Mouse (Mus musculus): Measurements from ENCODE around the gene Ubap2. TPM values are rescaled to one million over a fixed set of nuclear protein-coding genes. Genes with fewer than 3 reads are reported as not detected.

The Ubap2 gene
- total RNA-seq (2021): 10 to 100 TPM; 44.2 to 54.9 TPM
- long read RNA-seq, experiment 1, full-length matches to known transcripts: 15 of 32 reads
- long read RNA-seq, experiment 1, partial matches to known transcripts: 9 of 32 reads
- long read RNA-seq, experiment 1, other reads (novel, unspliced or antisense): 8 of 32 reads
- long read RNA-seq, experiment 2, full-length matches to known transcripts: 3 of 13 reads
- long read RNA-seq, experiment 2, partial matches to known transcripts: 6 of 13 reads
- long read RNA-seq, experiment 2, other reads (novel, unspliced or antisense): 4 of 13 reads

DNA sequence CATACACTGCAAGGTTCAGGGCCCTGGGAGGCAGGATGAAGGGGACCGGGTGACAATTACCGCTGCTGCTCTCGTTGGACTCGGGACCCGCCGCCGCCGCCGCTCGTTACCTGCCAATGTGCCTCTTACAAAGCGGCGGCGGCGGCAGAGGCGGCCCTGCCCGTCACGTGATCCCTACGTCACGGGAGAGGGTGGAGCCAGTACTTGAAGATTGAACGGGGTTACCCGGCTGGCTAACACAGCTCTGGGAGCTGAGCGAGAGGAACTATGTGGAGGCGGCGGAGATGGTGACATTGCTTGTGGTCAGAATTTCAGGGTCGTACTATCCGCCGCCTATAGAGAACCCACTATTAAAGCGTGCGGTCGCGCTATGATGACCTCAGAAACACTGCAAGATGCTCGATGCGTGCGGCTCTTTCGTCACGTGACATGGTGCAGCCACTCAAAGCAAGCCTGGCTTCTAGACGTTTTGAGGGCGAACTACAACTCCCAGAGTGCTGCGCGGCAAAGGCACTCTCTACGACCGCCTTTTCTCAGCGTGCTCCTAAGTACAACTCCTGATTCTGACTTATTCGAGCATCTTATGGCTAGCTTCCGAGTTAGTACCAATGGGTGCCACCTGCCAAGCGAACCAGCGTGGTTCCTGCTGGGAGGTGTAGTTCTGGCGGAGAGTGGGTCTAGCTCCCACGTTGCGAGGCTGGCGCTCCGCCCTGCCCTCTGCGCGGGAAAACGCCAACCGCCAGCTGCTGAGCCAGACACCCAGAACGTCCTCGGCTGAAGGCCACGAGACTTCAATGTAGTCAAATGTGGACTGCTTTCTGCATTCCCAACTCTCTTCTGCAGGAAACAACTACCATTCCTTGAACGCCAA lies at the start of gene Ubap2:
Gene Ubap2, minus strand, starts transcription at position 165 of the 871 bp plus-strand sequence.
- peak; percentile 98 to 99 for DNase-seq

DNA sequence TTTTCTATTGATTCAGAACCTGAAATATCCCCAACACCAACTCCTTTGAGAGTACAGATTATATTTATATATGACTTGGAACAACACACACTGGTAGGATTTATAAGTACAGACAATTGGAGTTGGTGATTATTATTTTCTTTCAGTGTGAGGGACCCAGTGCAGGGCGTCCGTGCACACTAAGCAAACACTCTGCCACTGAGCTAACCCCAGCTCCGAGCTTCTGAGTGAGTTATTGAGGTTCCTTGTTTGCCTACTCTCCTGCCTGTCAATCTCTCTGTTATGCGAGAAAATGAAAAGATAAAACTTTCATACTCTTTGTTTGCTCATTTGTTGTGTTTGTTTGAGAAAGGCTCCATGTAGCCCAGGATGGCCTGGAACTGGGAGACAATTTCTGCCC lies 46.0 kb upstream of the Ubap2 start:
- DNase-seq: no peak

DNA sequence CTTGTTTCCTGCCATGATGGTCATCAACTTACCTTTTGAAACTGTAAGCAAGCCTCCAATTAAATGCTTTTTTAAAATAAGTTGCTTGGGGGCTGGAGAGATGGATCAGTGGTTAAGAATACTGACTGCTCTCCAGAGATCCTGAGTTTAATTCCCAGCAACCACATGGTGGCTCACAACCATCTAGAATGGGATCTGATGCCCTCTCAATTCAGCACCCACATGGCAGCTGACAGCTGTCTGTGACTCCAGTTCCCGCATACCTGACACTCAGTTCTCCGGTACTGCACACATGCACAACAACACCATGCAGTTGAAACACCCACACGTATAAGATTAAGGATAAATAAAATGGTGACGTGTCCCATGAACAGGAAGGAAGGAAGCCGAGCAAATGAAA lies 43.3 kb upstream of the Ubap2 start:
- DNase-seq: no peak

DNA sequence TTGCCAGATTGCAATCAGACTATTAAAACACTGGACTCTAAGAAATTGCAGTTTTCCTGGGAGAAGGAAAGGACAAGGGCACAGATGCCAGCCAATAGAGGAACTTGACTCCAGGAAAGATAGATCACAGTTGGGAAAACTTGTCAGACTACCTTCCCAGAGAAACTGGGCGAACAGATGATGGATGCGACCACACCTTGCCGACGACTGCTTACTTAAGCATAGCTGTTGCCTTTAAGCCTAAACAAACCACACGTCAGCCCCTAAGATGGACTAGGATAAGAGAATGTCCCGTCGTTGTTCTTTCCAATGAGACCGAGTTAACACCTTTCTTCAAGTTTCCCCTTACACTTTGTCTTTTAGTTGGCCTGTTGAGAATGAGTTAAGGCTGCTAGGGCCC lies 40.2 kb upstream of the Ubap2 start:
- no peak for DNase-seq

DNA sequence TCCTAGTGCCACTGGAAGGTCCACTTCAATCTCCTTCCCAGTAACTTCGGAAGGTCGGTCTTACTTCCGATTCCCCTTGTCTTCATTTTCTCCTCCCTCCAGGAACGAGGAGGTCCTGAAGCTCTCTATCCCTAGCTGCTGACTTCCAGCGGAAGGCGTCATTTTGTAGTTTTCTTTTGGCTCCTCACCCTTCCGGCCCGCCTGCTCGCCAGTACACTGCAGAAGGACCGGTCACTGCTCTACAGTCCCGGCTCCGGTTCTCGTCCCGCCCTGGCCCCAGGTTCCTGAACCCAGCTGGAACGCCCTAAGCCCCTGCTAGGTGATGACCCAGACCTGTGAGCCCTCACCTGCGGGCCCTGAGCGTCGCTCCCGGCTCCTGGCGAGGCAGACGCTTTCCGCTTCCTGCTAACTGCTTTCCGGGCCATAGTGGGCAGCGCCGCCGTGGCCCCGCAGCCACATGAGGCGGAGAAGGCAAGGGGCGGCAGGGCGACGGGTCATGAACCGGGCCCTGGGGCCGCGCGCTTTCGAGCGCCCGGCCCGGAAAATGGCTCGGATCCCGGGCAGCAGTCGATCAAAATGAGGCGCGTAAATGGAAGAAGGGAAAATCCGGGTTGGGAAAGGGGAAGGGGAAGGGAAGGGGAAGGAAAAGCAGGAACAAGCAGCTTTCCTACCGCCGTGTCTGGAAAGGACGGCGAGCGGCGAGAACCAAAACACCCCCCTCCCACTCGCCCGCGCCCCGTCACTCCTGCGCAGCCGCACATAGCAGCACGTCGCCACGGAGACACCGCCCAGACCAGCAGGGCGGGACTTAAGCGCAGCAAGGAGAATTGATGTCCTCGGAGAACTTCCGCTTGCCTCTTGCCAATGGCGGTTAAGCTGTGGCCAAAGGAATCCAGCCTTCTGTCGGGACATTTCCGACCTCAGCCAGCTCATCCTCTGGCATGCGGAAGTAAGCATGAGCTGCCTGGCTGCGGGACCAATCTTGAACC lies 39.5 kb upstream of the Ubap2 start, which contains the start of gene Dcaf12:
Gene Dcaf12, minus strand, starts transcription at position 749 of the 989 bp plus-strand sequence.
- DNase-seq: peak; percentile 96 to 98

DNA sequence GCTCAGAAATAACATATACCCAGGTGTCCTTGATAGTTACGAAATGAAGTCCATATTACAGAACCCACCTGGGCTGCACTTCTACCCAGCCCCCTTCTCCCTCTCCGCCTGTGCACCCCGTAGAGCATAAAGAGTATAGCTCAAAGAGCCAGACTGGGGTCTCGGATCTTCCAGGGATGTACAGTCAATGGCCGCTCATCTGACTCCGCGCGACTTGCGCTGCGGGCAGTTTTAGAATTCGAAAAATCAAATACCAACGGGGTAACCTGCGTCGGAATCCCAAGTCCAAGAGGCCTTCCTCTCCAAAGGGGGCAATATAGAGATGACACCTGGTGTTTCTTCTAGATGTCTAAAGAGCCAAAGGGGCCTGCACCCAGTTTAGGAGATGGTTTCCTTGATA lies 38.8 kb upstream of the Ubap2 start:
- no peak for DNase-seq

DNA sequence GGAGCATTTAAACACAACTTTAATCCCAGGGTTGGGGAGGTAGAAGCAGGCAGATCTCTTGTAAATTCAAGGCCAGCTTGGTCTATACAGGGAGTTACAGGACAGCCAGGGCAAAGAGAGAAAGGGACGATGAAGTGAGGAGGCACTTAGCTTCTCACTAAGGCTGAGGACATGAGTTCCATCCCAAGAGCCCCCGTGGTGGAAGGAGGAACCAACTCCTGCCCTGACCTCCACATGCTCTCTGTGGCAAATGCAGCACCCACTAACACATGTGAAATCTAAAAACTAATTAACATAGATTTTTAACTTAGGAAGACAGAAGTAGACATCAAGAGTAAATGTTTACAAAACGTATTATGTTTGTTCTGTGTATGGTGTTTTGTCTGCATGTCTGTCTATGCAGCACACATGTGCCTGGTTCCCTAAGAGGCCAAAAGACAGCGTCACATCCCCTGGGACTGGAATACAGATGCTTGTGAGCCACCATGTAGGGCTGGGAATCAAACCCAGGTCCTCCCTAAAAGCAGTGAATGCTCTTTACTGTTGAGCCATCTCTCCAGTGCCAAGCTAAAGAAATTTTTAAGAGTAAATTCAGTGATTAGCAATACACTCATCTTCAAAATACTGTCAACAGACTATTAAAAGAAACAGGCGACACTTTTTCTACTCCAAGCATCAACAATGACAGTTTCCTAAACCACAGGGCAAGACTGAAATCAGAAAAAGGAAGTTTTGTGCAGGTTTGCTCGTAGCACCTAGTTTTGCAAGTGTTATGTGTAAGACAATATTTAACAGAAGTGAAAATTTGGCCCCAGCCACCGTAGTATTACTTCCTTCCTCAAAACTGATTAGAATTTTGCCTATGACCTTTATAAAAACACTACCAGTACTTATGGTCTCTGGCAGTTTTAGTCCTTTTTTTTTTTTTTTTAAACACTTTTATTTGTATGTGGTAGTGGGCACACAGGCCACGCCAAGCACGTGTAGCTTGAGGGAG lies 35.9 kb upstream of the Ubap2 start:
- peak in 1 of 2 experiments; percentile 36 for DNase-seq

DNA sequence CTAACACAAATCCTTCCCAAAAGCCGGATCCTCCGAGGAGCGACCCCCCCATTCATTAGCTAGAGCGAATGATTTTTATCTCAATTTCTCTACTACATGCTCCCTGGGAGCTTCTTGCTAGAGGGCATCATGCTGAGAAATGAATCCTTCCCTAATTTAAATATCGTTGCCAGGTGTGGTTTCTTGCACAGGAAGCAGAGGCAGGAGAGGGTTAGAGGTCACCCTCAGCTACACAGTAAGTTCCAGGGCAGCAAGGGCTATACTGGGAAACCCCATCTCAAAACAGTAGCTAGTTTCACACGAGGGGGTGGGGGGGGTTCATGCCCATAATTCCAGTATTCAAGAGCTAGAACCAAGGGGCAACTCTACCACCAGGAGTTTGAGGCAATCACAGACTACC lies 32.5 kb upstream of the Ubap2 start:
- DNase-seq: no peak

DNA sequence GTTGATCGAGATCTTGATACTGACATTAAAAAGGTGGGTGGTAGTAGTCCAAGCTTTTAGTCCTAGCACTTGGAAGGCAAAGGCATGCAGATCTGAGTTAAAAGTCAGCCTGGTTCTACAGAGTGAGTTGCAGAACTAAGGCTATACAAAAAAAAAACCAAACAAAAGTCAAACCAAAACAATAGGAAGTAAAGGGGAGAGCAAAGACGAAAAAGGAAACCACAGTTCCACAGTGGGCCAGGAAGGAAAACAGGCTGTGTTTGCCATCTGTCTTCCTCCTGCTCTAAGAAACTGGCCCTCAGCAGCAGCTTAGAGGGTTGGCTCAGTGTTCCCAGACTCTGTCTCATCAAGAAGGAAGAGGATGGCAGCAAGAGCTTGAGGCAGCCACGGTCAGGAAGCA lies 29.4 kb upstream of the Ubap2 start:
- peak in 1 of 2 experiments; percentile 47 for DNase-seq

DNA sequence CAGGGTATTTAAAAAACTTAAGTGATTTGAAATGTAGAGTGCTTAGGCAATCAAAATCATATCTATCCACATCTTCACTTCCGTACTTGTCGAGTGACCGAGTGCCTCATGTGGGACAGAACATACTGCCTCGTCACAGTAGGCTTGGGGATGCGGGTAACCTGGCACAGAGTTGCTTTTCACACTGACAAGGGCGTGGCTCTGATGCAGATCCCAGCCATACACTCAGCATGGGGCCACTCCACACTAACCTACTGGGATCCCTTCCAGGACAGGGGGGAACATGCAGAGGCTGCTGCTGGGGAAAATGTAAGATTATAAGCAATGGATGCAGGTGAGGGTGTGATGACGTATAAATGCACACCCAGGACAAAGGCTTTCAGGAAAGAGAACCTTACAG lies 28.7 kb upstream of the Ubap2 start:
- DNase-seq: no peak

DNA sequence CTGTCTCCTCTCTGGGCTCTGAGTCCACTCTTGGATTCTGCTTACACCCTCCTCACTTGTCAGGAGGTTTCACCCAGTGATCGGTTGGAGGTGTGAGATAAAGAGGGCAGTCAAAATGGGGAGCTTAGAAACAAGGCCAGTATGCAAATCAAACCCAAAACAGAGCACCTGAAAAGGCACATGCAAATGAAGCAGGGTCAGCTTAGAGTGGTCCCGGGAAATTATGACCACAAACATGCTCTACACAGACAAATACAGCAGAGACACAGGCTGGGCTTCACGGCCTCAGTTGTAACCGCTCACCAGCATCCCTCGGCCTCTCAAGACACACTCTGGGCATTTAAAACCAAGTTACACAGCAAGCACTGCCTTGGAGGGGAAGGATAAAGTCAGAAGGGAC lies 24.0 kb upstream of the Ubap2 start:
- no peak for DNase-seq

DNA sequence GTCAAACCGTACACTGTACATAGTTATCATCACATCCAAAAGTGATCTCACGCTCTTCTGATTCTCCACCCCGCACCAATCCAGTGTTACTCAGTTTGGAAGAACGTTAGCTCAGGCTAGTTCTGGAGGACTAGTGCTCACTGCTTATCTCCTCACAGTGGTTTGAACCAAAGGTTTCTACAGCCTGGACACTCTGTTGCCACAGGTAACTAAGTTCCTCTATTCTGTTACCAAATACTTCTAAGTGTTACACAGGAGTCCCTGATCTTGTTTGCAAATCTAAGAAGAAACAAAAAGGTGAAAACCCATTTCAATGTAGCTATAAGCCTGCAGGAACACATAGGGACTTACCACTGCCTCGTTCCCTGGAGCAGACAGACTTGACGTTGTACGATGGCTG lies 21.0 kb upstream of the Ubap2 start:
- DNase-seq: no peak

DNA sequence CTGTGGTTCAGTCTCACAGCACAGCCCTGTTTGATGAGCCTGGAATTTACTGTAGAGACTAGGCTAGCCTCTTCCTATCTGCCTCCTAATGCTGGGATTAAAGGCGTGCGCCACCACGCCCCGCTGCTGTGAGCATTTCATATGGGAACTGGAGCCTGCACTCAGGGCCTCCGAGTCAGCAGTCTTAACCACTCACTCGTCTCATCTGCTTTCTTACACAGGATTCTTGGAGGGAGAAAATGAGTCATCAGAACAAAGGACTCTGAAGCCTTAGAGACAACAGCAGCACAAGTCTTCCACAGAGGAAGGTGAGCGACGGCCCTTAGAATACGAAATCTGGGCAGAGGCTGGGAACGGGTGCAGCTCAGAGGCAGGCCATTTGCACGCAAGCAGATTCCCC lies 20.6 kb upstream of the Ubap2 start:
- DNase-seq: no peak

DNA sequence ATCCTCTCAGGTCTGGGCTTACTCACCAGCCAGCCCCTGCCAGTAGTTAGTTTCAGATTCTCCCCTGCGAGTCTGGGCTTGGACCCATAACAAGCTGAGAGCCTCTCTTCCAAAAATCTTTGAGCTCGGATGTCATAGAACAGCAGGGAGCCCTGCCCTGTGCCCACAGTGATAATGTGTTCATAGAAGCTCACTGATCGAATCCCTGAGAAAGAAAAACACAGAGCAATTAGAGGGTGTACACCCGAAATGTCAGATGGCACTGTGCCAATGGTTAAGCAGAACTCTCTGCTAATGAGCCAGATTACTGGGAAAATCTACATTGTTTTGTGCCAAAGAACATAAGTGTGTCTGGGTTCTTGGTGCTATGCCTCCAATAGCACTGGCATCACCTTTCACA lies 19.0 kb upstream of the Ubap2 start:
- no peak for DNase-seq

DNA sequence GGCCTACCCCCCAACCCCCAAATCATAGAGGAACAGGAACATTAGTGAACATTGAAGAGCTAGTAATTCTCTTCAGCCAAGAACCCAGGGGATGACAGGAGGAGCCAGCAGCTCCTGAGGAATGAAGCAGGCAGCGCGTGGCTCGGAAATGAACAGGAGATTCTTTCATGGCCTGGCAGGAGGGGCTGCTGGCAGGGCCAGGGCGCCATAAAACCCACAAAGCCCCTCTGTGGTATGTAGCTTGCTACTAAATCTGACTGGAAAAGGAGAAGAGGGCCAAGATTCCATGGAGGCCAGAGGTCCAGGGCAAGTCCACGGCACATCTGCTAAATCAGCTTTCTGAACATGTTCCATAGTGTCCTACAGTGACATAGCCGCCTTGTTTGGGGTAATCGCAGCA lies 14.9 kb upstream of the Ubap2 start:
- no peak for DNase-seq

DNA sequence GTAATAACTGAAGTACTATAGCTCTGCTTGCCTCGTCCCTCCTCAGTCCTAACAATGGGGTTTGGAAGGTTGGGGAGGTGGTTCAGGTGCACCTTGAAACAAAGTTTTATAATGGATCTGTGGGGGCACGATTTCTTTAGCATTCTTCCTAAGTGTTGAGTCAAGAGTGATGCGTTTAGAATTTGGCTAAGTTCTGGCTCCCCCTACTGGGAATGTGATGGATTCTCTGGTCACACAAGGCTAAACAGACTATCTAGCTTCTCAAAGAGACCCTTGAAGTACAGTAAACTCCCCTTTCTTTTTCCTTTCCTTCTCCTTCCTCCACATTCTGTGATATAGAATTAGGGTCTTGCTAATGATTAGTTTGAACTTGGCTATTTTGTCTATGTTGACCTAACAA lies 11.5 kb upstream of the Ubap2 start:
- peak; percentile 17 to 65 for DNase-seq

DNA sequence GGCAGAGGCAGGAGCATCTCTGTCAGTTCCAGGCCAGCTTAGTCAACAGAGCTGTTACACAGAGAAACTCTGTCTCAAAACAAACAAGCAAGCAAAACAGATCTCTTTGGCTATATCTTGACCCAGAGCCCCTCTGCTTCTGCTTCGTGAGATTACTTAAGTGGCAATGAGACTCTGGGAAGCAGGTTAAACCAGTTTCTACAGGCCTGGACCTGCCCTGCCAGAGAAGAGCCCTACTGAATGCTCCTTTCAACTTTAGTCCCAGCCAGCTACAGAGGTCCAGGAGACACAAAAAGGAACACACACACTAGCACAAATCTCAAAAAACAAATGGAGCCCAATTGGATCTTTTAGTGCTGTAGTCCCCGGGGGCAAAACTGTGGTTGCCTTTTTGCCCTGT lies 9.1 kb upstream of the Ubap2 start:
- DNase-seq: no peak

DNA sequence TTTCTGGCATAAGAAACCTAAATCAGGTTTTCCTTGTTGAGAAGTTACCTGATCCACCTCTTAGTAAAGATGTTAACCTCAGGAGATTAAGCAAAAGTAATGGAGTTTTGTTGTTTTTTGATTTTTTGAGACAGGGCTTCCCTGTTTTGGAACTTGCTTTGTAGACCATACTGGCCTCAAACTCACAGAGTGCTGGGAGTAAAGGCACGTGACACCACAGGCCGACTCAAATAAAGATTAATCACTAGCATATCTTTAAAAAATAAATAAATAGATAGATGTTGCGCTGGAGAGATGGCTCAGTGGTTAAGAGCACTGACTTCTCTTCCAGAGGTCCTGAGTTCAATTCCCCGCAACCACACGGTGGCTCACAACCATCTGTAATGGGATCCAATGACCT lies 983 bp upstream of the Ubap2 start:
- DNase-seq: no peak

DNA sequence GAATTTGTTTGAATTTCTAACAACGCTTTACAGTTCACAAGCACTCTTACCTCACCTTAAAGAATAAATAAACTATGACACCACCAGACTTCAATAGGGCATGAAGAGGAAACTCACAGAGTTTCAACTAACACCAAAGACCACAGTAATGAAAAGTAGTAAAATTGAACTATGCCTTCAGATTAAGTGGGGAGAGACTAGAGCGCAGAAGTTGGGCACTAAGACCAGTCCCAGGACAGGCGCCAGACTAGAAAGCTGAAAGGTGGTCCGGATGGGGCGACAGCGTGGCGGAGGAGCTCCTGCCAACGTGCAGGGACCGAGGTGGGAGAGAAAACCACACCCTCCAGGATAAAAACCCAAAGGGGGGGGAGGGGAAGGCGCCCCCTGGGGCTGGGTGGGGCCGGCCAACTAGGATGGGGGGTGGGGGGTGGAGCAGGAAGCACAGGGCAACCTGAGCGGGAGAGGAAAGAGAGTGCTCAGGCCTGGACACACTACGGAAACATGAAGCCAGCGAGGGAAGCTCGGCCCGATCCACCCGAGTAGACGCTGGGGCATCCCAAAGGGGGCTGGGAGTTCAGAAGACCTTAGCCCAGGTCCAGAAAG lies 466 bp downstream of the Ubap2 start:
- DNase-seq: peak; percentile 32 to 37

DNA sequence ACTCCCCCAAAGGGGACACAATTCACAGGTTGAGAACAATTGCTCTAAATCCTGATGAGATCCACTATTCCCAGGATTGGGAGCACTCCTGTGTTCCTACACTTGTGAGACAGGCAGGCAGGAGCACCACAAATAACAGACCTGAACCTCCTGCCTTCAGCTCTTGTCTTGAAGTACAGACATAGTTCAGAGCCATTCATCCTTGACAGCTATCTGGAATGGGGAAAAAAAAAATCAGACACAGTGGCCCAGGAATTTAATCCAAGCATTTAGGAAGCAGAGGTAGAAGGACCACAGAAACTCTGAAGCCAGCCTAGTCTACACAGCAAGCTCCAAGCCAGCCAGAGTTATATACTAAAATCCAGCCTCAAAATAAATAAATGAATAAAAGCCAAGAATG lies 6.8 kb downstream of the Ubap2 start:
- DNase-seq: no peak

DNA sequence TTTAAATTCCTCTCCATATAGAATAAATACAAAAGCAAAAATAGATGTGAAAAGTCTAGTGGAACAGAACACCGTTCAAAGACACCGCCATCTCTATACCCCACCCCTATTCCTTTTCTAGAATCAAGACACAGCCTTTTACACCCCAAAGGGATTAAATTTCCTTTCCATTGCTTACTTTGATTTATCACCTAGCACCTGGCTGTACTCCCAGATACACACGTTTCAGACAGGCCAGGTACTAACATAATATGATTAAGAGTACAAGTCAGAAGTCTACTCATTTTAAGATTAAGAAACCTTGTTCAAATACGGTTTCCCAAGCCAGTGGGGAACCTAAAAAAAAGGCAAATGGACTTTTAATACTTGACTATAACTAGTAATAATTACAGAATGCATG lies 8.6 kb downstream of the Ubap2 start:
- no peak for DNase-seq

Data from heart, adult 18-20 months (tissue).